Mouse (Mus musculus): ENCODE measurements around the gene Pfn3. TPM values are rescaled to one million over a fixed set of nuclear protein-coding genes. Genes with fewer than 3 reads are reported as not detected.

Pfn3 gene
- total RNA-seq (2012; rRNA removed) = not detected in 2 replicates

- peaks cover 0 to 2% of the 10 kb centered on the region in 2 experiments; a peak in 1 of 4 replicates for H3K4me1 ChIP-seq (ENCODE audit: control insufficient read depth in 2 of 2, insufficient read depth in 2 of 2, low read length in 2 of 2, poor library complexity in 1 of 2)
- H3K36me3 ChIP-seq (ENCODE audit: control insufficient read depth, insufficient read depth, low read length, poor library complexity, severe bottlenecking) = no peaks in the 10 kb centered on the region
- DNase-seq (ENCODE audit: low read depth, low spot score) = no peak
- no peak for TF ChIP-seq ZC3H11A (IDR thresholded peaks at IDR 0.05; ENCODE audit: borderline replicate concordance, low read depth, low read length)
- TF ChIP-seq MAFK (IDR thresholded peaks at IDR 0.05; ENCODE audit: insufficient read depth, low read depth, low read length) = no peak
- no peak for TF ChIP-seq HCFC1 (IDR thresholded peaks at IDR 0.05; ENCODE audit: borderline replicate concordance, insufficient read depth, low read length)
- TF ChIP-seq ZNF384 (IDR thresholded peaks at IDR 0.05; ENCODE audit: low read depth, low read length) = no peak
- no peaks in the 10 kb centered on the region for H3K9me3 ChIP-seq (ENCODE audit: control insufficient read depth, insufficient read depth, low read depth, low read length)
- peak within 1 kb of the TSS; percentile 56 to 64 for H3K4me3 ChIP-seq (ENCODE audit: insufficient read depth in 1 of 2, low read depth in 1 of 2, low read length in 2 of 2, poor library complexity in 1 of 2, severe bottlenecking in 1 of 2)
- in situ Hi-C loops (cut with MboI; ENCODE audit: low sequenced_read_pairs in 2 of 2, unreplicated experiment in 2 of 2) = loop anchor here in 1 of 2 experiments (5.0 kb wide), 1 partner anchor 52 kb away; no protein-coding TSS in a partner anchor
- H3K9ac ChIP-seq (ENCODE audit: insufficient read depth, low read depth, low read length, poor library complexity, severe bottlenecking) = peak within 1 kb of the TSS; percentile 8
- no peak within 1 kb of the TSS for H3K27ac ChIP-seq (ENCODE audit: insufficient read depth, low read depth, low read length, poor library complexity, severe bottlenecking)
These were observed at the start of gene Pfn3 for GRCm38 (mm10) chr13:55414743-55415380. Pfn3 (minus strand) TSS chr13:55415232.

- TF ChIP-seq HCFC1 (IDR thresholded peaks at IDR 0.05; ENCODE audit: borderline replicate concordance, insufficient read depth, low read length) (no peak), ZC3H11A (IDR thresholded peaks at IDR 0.05; ENCODE audit: borderline replicate concordance, low read depth, low read length) (no peak), MAFK (IDR thresholded peaks at IDR 0.05; ENCODE audit: insufficient read depth, low read depth, low read length) (no peak), CHD2 (IDR thresholded peaks at IDR 0.05; ENCODE audit: low read depth, low read length) (no peak), ZNF384 (IDR thresholded peaks at IDR 0.05; ENCODE audit: low read depth, low read length) (no peak)
- H3K4me1 ChIP-seq (ENCODE audit: control insufficient read depth in 2 of 2, insufficient read depth in 2 of 2, low read length in 2 of 2, poor library complexity in 1 of 2) = peaks cover 0 to 23% of the 10 kb centered on the region in 2 experiments; a peak in 1 of 4 replicates
- H3K9ac ChIP-seq (ENCODE audit: insufficient read depth, low read depth, low read length, poor library complexity, severe bottlenecking) = peak within 1 kb of the TSS; percentile 84
- H3K27ac ChIP-seq (ENCODE audit: insufficient read depth, low read depth, low read length, poor library complexity, severe bottlenecking) = peak within 1 kb of the TSS; percentile 12; the same call in 1 of the 2 replicates
- in situ Hi-C loops (cut with MboI; ENCODE audit: low sequenced_read_pairs in 2 of 2, unreplicated experiment in 2 of 2) = no loop called here
- H3K36me3 ChIP-seq (ENCODE audit: control insufficient read depth, insufficient read depth, low read length, poor library complexity, severe bottlenecking) = peaks cover 9% of the 10 kb centered on the region
- peak within 1 kb of the TSS; percentile 69 to 70 for H3K4me3 ChIP-seq (ENCODE audit: insufficient read depth in 1 of 2, low read depth in 1 of 2, low read length in 2 of 2, poor library complexity in 1 of 2, severe bottlenecking in 1 of 2)
- H3K9me3 ChIP-seq (ENCODE audit: control insufficient read depth, insufficient read depth, low read depth, low read length) = no peaks in the 10 kb centered on the region
- no peak for DNase-seq (ENCODE audit: low read depth, low spot score)
These were observed 49.2 kb upstream of the Pfn3 start, which contains the start of gene Prr7 for GRCm38 (mm10) chr13:55464027-55464884. Prr7 (plus strand) TSS chr13:55464267.

- no peak for TF ChIP-seq HCFC1 (IDR thresholded peaks at IDR 0.05; ENCODE audit: borderline replicate concordance, insufficient read depth, low read length)
- TF ChIP-seq ZNF384 (IDR thresholded peaks at IDR 0.05; ENCODE audit: low read depth, low read length) = no peak
- TF ChIP-seq MAFK (IDR thresholded peaks at IDR 0.05; ENCODE audit: insufficient read depth, low read depth, low read length) = no peak
- TF ChIP-seq CHD2 (IDR thresholded peaks at IDR 0.05; ENCODE audit: low read depth, low read length) = no peak
- no peak for TF ChIP-seq ZC3H11A (IDR thresholded peaks at IDR 0.05; ENCODE audit: borderline replicate concordance, low read depth, low read length)
- peak overlapping the region; percentile 84 for H3K9ac ChIP-seq (ENCODE audit: insufficient read depth, low read depth, low read length, poor library complexity, severe bottlenecking)
- no peaks in the 10 kb centered on the region for H3K9me3 ChIP-seq (ENCODE audit: control insufficient read depth, insufficient read depth, low read depth, low read length)
- H3K27ac ChIP-seq (ENCODE audit: insufficient read depth, low read depth, low read length, poor library complexity, severe bottlenecking) = no peak overlapping the region
- no peak for DNase-seq (ENCODE audit: low read depth, low spot score)
- in situ Hi-C loops (cut with MboI; ENCODE audit: low sequenced_read_pairs in 2 of 2, unreplicated experiment in 2 of 2) = no loop called here
- peak overlapping the region; percentile 69 to 70; a peak in 3 of 4 replicates for H3K4me3 ChIP-seq (ENCODE audit: insufficient read depth in 1 of 2, low read depth in 1 of 2, low read length in 2 of 2, poor library complexity in 1 of 2, severe bottlenecking in 1 of 2)
- peaks cover 0 to 23% of the 10 kb centered on the region in 2 experiments; a peak in 1 of 4 replicates for H3K4me1 ChIP-seq (ENCODE audit: control insufficient read depth in 2 of 2, insufficient read depth in 2 of 2, low read length in 2 of 2, poor library complexity in 1 of 2)
- H3K36me3 ChIP-seq (ENCODE audit: control insufficient read depth, insufficient read depth, low read length, poor library complexity, severe bottlenecking) = peaks cover 17% of the 10 kb centered on the region
These were observed 48.5 kb upstream of the Pfn3 start for GRCm38 (mm10) chr13:55463399-55464026.

- H3K9me3 ChIP-seq (ENCODE audit: control insufficient read depth, insufficient read depth, low read depth, low read length) = no peaks in the 10 kb centered on the region
- H3K4me1 ChIP-seq (ENCODE audit: control insufficient read depth in 2 of 2, insufficient read depth in 2 of 2, low read length in 2 of 2, poor library complexity in 1 of 2) = peaks cover 0 to 23% of the 10 kb centered on the region in 2 experiments; a peak in 1 of 4 replicates
- no peak for TF ChIP-seq HCFC1 (IDR thresholded peaks at IDR 0.05; ENCODE audit: borderline replicate concordance, insufficient read depth, low read length)
- no peak for TF ChIP-seq ZC3H11A (IDR thresholded peaks at IDR 0.05; ENCODE audit: borderline replicate concordance, low read depth, low read length)
- no peak overlapping the region for H3K4me3 ChIP-seq (ENCODE audit: insufficient read depth in 1 of 2, low read depth in 1 of 2, low read length in 2 of 2, poor library complexity in 1 of 2, severe bottlenecking in 1 of 2)
- no peak overlapping the region for H3K9ac ChIP-seq (ENCODE audit: insufficient read depth, low read depth, low read length, poor library complexity, severe bottlenecking)
- H3K36me3 ChIP-seq (ENCODE audit: control insufficient read depth, insufficient read depth, low read length, poor library complexity, severe bottlenecking) = peaks cover 21% of the 10 kb centered on the region
- no peak overlapping the region for H3K27ac ChIP-seq (ENCODE audit: insufficient read depth, low read depth, low read length, poor library complexity, severe bottlenecking)
- in situ Hi-C loops (cut with MboI; ENCODE audit: low sequenced_read_pairs in 2 of 2, unreplicated experiment in 2 of 2) = no loop called here
- DNase-seq (ENCODE audit: low read depth, low spot score) = no peak
These were observed 47.9 kb upstream of the Pfn3 start for GRCm38 (mm10) chr13:55462965-55463364.

Measured in ES-E14 (cell line).